Mouse (Mus musculus) stomach, postnatal 0 days (tissue): Measurements from ENCODE around the gene Nacc1.

Experiments used
- CTCF ChIP-seq: IDR thresholded peaks from 2 replicates; pipeline ENCODE4 v1.5.1; 2016; ENCODE audit warnings: antibody characterized with exemption, low read depth, mild to moderate bottlenecking, moderate library complexity
- EP300 ChIP-seq: optimal IDR thresholded peaks from 2 replicates; pipeline ENCODE3; 2016; ENCODE audit warnings: antibody characterized with exemption

GRCm38 (mm10) chr8:84653092-84653631, 34.5 kb downstream of the Nacc1 start:
- TF ChIP-seq CTCF (no peak), EP300 (no peak)
